Mouse (Mus musculus) midbrain, embryonic 16.5 days (tissue): Measurements from ENCODE around the gene Fgg. TPM values are rescaled to one million over a fixed set of nuclear protein-coding genes. Genes with fewer than 3 reads are reported as not detected.

Experiments
- ATAC-seq: fragments of 200-750 bp; cut with Nextera tagmentation; 2 replicates; pipeline ENCODE4 v1.8.0; 2017; ENCODE audit warnings: moderate TSS enrichment
- H3K27ac ChIP-seq: fragments of 300-500 bp; sonication (generic); 2 replicates; pipeline ENCODE4 v1.5.1; 2014; ENCODE audit warnings: mild to moderate bottlenecking, low read length, mixed read lengths
- H3K27me3 ChIP-seq: fragments of 300-500 bp; sonication (generic); 2 replicates; pipeline ENCODE4 v1.6.1; 2014; ENCODE audit warnings: low read depth, low read length, mixed read lengths; ENCODE audit not compliant: control insufficient read depth, insufficient read depth
- H3K36me3 ChIP-seq: fragments of 300-500 bp; sonication (generic); 2 replicates; pipeline ENCODE4 v1.6.1; 2014; ENCODE audit warnings: mild to moderate bottlenecking, low read length, moderate library complexity, mixed read lengths; ENCODE audit not compliant: control insufficient read depth, insufficient read depth
- H3K4me1 ChIP-seq: fragments of 300-500 bp; sonication (generic); 2 replicates; pipeline ENCODE4 v1.6.1; 2014; ENCODE audit warnings: mild to moderate bottlenecking, low read length, mixed read lengths; ENCODE audit not compliant: control insufficient read depth, insufficient read depth
- H3K4me2 ChIP-seq: fragments of 300-500 bp; sonication (generic); 2 replicates; pipeline ENCODE4 v1.6.1; 2014; ENCODE audit warnings: mild to moderate bottlenecking, low read length, mixed read lengths
- H3K4me3 ChIP-seq: fragments of 300-500 bp; sonication (generic); 2 replicates; pipeline ENCODE4 v1.5.1; 2014; ENCODE audit warnings: low read depth, mild to moderate bottlenecking, low read length, moderate library complexity, mixed read lengths
- H3K9ac ChIP-seq: fragments of 300-500 bp; sonication (generic); 2 replicates; pipeline ENCODE4 v1.6.1; 2014; ENCODE audit warnings: low read depth, low read length, mixed read lengths
- H3K9me3 ChIP-seq: fragments of 300-500 bp; sonication (generic); replicated peaks from 2 replicates; pipeline ENCODE4 v1.6.1; 2014; ENCODE audit warnings: mild to moderate bottlenecking, low read length, mixed read lengths; ENCODE audit not compliant: control insufficient read depth, poor library complexity, severe bottlenecking
- WGBS: fragments of 180-500 bp; shearing (Covaris S2); extraction: QIAGEN DNeasy Blood & Tissue Kit; methylation state at CpG from one replicate; pipeline ENCODE4 v1.1.7; 2014; 5-methylcytosine and 5-hydroxymethylcytosine counted together
- polyA plus RNA-seq: library from polyadenylated mRNA; unstranded; fragments of >200 nt; fragmentation: Nextera tagmentation; extraction: Ambion mirVana; gene quantifications from 2 replicates; pipeline ENCODE4 v1.2.1, GENCODE M21; 2015

Fgg gene
- polyA plus RNA-seq, 1 experiment from 2014 or later, result not detected

GRCm38 (mm10) chr3:83033801-83034200 lies 26.3 kb downstream of the Fgg start:
- Histone ChIP-seq H3K27me3 (no peaks in the 10 kb centered on the region), H3K36me3 (no peaks in the 10 kb centered on the region), H3K4me1 (no peaks in the 10 kb centered on the region), H3K9me3 (no peaks in the 10 kb centered on the region), H3K4me3 (no peak overlapping the region), H3K9ac (no peak overlapping the region), H3K4me2 (no peak overlapping the region), H3K27ac (no peak overlapping the region)
- 87% methylated on average over 8 of the region's 8 CpGs for WGBS
- ATAC-seq, result no peak

- Histone ChIP-seq H3K27ac (no peak overlapping the region), H3K4me3 (no peak overlapping the region), H3K9me3 (no peaks in the 10 kb centered on the region), H3K9ac (no peak overlapping the region), H3K4me1 (no peaks in the 10 kb centered on the region), H3K4me2 (no peak overlapping the region), H3K27me3 (no peaks in the 10 kb centered on the region), H3K36me3 (no peaks in the 10 kb centered on the region)
- 74% methylated on average over 2 of the region's 2 CpGs for WGBS
- no peak for ATAC-seq
Measured at GRCm38 (mm10) chr3:83038865-83039264, 31.3 kb downstream of the Fgg start.

- Histone ChIP-seq H3K36me3 (no peaks in the 10 kb centered on the region), H3K9me3 (no peaks in the 10 kb centered on the region), H3K27me3 (no peaks in the 10 kb centered on the region), H3K4me3 (no peak overlapping the region), H3K9ac (no peak overlapping the region), H3K4me1 (no peaks in the 10 kb centered on the region), H3K4me2 (no peak overlapping the region), H3K27ac (no peak overlapping the region)
- WGBS, result 78% methylated on average over 4 of the region's 4 CpGs
- ATAC-seq, result no peak
Measured at GRCm38 (mm10) chr3:83039666-83040065, 32.1 kb downstream of the Fgg start.

- no peak overlapping the region for H3K4me2 ChIP-seq
- no peak for ATAC-seq
- no peaks in the 10 kb centered on the region for H3K27me3 ChIP-seq
- no peaks in the 10 kb centered on the region for H3K4me1 ChIP-seq
- no peaks in the 10 kb centered on the region for H3K9me3 ChIP-seq
- H3K9ac ChIP-seq, result no peak overlapping the region
- H3K4me3 ChIP-seq, result no peak overlapping the region
- no peak overlapping the region for H3K27ac ChIP-seq
- no peaks in the 10 kb centered on the region for H3K36me3 ChIP-seq
- WGBS, result 91% methylated on average over 5 of the region's 5 CpGs
Measured at GRCm38 (mm10) chr3:83042451-83042850, 34.9 kb downstream of the Fgg start.

- no peaks in the 10 kb centered on the region for H3K27me3 ChIP-seq
- H3K9ac ChIP-seq, result no peak overlapping the region
- H3K36me3 ChIP-seq, result no peaks in the 10 kb centered on the region
- H3K4me3 ChIP-seq, result no peak overlapping the region
- H3K4me2 ChIP-seq, result no peak overlapping the region
- no peaks in the 10 kb centered on the region for H3K4me1 ChIP-seq
- no peak for ATAC-seq
- H3K27ac ChIP-seq, result no peak overlapping the region
- 88% methylated on average over 11 of the region's 11 CpGs for WGBS
- H3K9me3 ChIP-seq, result no peaks in the 10 kb centered on the region
Measured at GRCm38 (mm10) chr3:83046649-83047048, 39.1 kb downstream of the Fgg start.

GRCm38 (mm10) chr3:83049680-83050079 lies 42.2 kb downstream of the Fgg start, which contains the start of gene Fgb:
Gene Fgb (minus strand): TSS chr3:83049863.
- Histone ChIP-seq H3K36me3 (no peaks in the 10 kb centered on the region), H3K27me3 (no peaks in the 10 kb centered on the region), H3K9ac (no peak within 1 kb of the TSS), H3K4me2 (no peak within 1 kb of the TSS), H3K4me1 (no peaks in the 10 kb centered on the region), H3K27ac (no peak within 1 kb of the TSS), H3K4me3 (no peak within 1 kb of the TSS), H3K9me3 (no peaks in the 10 kb centered on the region)
- no peak for ATAC-seq
- WGBS, result 89% methylated on average over 8 of the region's 8 CpGs

GRCm38 (mm10) chr3:83050661-83051060 lies 43.1 kb downstream of the Fgg start:
- WGBS, result 90% methylated on average over 5 of the region's 5 CpGs
- H3K9me3 ChIP-seq, result no peaks in the 10 kb centered on the region
- H3K4me3 ChIP-seq, result no peak overlapping the region
- H3K4me1 ChIP-seq, result no peaks in the 10 kb centered on the region
- no peak overlapping the region for H3K9ac ChIP-seq
- H3K4me2 ChIP-seq, result no peak overlapping the region
- H3K27me3 ChIP-seq, result no peaks in the 10 kb centered on the region
- H3K27ac ChIP-seq, result no peak overlapping the region
- no peaks in the 10 kb centered on the region for H3K36me3 ChIP-seq
- no peak for ATAC-seq

- Histone ChIP-seq H3K9me3 (no peaks in the 10 kb centered on the region), H3K4me2 (no peak overlapping the region), H3K36me3 (no peaks in the 10 kb centered on the region), H3K27me3 (no peaks in the 10 kb centered on the region), H3K9ac (no peak overlapping the region), H3K4me3 (no peak overlapping the region), H3K27ac (no peak overlapping the region), H3K4me1 (peaks cover 11% of the 10 kb centered on the region)
- no peak for ATAC-seq
- 84% methylated on average over 5 of the region's 5 CpGs for WGBS
Measured at GRCm38 (mm10) chr3:83052102-83052501, 44.6 kb downstream of the Fgg start.

GRCm38 (mm10) chr3:83053126-83053525 lies 45.6 kb downstream of the Fgg start:
- H3K36me3 ChIP-seq, result no peaks in the 10 kb centered on the region
- no peak overlapping the region for H3K27ac ChIP-seq
- no peak overlapping the region for H3K9ac ChIP-seq
- H3K27me3 ChIP-seq, result no peaks in the 10 kb centered on the region
- no peaks in the 10 kb centered on the region for H3K9me3 ChIP-seq
- no peak overlapping the region for H3K4me2 ChIP-seq
- peaks cover 11% of the 10 kb centered on the region for H3K4me1 ChIP-seq
- ATAC-seq, result no peak
- no peak overlapping the region for H3K4me3 ChIP-seq
- 88% methylated on average over 7 of the region's 7 CpGs for WGBS

GRCm38 (mm10) chr3:83053758-83054157 lies 46.2 kb downstream of the Fgg start:
- 33% methylated on average over 10 of the region's 10 CpGs for WGBS
- no peak for ATAC-seq
- H3K4me2 ChIP-seq, result no peak overlapping the region
- no peaks in the 10 kb centered on the region for H3K27me3 ChIP-seq
- peaks cover 11% of the 10 kb centered on the region for H3K4me1 ChIP-seq
- peaks cover 3% of the 10 kb centered on the region for H3K36me3 ChIP-seq
- H3K4me3 ChIP-seq, result no peak overlapping the region
- no peaks in the 10 kb centered on the region for H3K9me3 ChIP-seq
- no peak overlapping the region for H3K9ac ChIP-seq
- no peak overlapping the region for H3K27ac ChIP-seq
